Mouse (Mus musculus) liver, embryonic 13.5 days (tissue): ENCODE data around the gene Rpl26. TPM values are rescaled to one million over a fixed set of nuclear protein-coding genes. Genes with fewer than 3 reads are reported as not detected.

Experiments
- ATAC-seq: fragments of 200-750 bp; cut with Nextera tagmentation; 2 replicates; pipeline ENCODE4 v1.8.0; 2017; ENCODE audit warnings: low read depth, mild to moderate bottlenecking, moderate number of reproducible peaks, moderate library complexity
- DNase-seq: peaks from one replicate; pipeline ENCODE4 v3.0.0; 2022
- H3K27ac ChIP-seq: fragments of 300-500 bp; sonication (generic); 2 replicates; pipeline ENCODE4 v1.5.1; 2015; ENCODE audit warnings: moderate library complexity, mild to moderate bottlenecking, inconsistent platforms
- H3K27me3 ChIP-seq: fragments of 300-500 bp; sonication (generic); 2 replicates; pipeline ENCODE4 v1.6.1; 2015; ENCODE audit warnings: mild to moderate bottlenecking, inconsistent platforms
- H3K36me3 ChIP-seq: fragments of 300-500 bp; sonication (generic); 2 replicates; pipeline ENCODE4 v1.6.1; 2015; ENCODE audit warnings: mild to moderate bottlenecking, inconsistent platforms
- H3K4me1 ChIP-seq: fragments of 300-500 bp; sonication (generic); replicated peaks from 2 replicates; pipeline ENCODE4 v1.6.1; 2015; ENCODE audit warnings: inconsistent platforms
- H3K4me2 ChIP-seq: fragments of 300-500 bp; sonication (generic); 2 replicates; pipeline ENCODE4 v1.6.1; 2015; ENCODE audit warnings: inconsistent platforms, mild to moderate bottlenecking, moderate library complexity
- H3K4me3 ChIP-seq: fragments of 300-500 bp; sonication (generic); replicated peaks from 2 replicates; pipeline ENCODE4 v1.5.1; 2015; ENCODE audit warnings: mild to moderate bottlenecking, inconsistent platforms
- H3K9ac ChIP-seq: fragments of 300-500 bp; sonication (generic); 2 replicates; pipeline ENCODE4 v1.6.1; 2015; ENCODE audit warnings: mild to moderate bottlenecking, inconsistent platforms
- H3K9me3 ChIP-seq: fragments of 300-500 bp; sonication (generic); replicated peaks from 2 replicates; pipeline ENCODE4 v1.6.1; 2016; ENCODE audit warnings: inconsistent platforms
- WGBS: fragments of 180-500 bp; shearing (Covaris S2); methylation state at CpG from one replicate; pipeline ENCODE4 v1.1.7; 2015; ENCODE audit not compliant: insufficient replicate concordance; 5-methylcytosine and 5-hydroxymethylcytosine counted together
- polyA plus RNA-seq: library from polyadenylated mRNA; unstranded; fragments of >200 nt; fragmentation: Nextera tagmentation; extraction: Ambion mirVana; gene quantifications from 2 replicates; pipeline ENCODE4 v1.2.1, GENCODE M21; 2015

The Rpl26 gene
- polyA plus RNA-seq, 1 experiment from 2014 or later = 881 TPM

GRCm38 (mm10) chr11:68891823-68892222 lies 9.6 kb upstream of the Rpl26 start:
- H3K36me3 ChIP-seq = no peaks in the 10 kb centered on the region
- DNase-seq = no peak
- no peaks in the 10 kb centered on the region for H3K9me3 ChIP-seq
- H3K9ac ChIP-seq = 0 out of 2 replicates have a peak overlapping the region, but pooled peaks have one; percentile 13
- no peak overlapping the region for H3K4me2 ChIP-seq
- WGBS = 50% methylated on average over 5 of the region's 5 CpGs
- peak overlapping the region; percentile 8; the same call in 1 of the 2 replicates for H3K27ac ChIP-seq
- H3K27me3 ChIP-seq = no peaks in the 10 kb centered on the region
- H3K4me3 ChIP-seq = no peak overlapping the region
- H3K4me1 ChIP-seq = peaks cover 52% of the 10 kb centered on the region
- no peak for ATAC-seq

- H3K4me3 ChIP-seq = no peak overlapping the region
These were observed 9.1 kb upstream of the Rpl26 start for GRCm38 (mm10) chr11:68892233-68892832.

GRCm38 (mm10) chr11:68893911-68894464 lies 7.4 kb upstream of the Rpl26 start:
- 70% methylated on average over 12 of the region's 12 CpGs for WGBS
- H3K9ac ChIP-seq = no peak overlapping the region
- no peak overlapping the region for H3K4me2 ChIP-seq
- DNase-seq = no peak
- no peaks in the 10 kb centered on the region for H3K9me3 ChIP-seq
- H3K4me1 ChIP-seq = peaks cover 72% of the 10 kb centered on the region
- no peak overlapping the region for H3K4me3 ChIP-seq
- ATAC-seq = no peak
- no peak overlapping the region for H3K27ac ChIP-seq
- no peaks in the 10 kb centered on the region for H3K36me3 ChIP-seq
- no peaks in the 10 kb centered on the region for H3K27me3 ChIP-seq

More at GRCm38 (mm10) chr11:68892233-68892832, 9.1 kb upstream of the Rpl26 start:
- H3K4me2 ChIP-seq = peak overlapping the region; percentile 38
- WGBS = 22% methylated on average over 15 of the region's 15 CpGs
- no peaks in the 10 kb centered on the region for H3K9me3 ChIP-seq
- ATAC-seq (no peak), DNase-seq (no peak)
- no peaks in the 10 kb centered on the region for H3K27me3 ChIP-seq
- H3K36me3 ChIP-seq = no peaks in the 10 kb centered on the region
- H3K9ac ChIP-seq = peak overlapping the region; percentile 37
- H3K27ac ChIP-seq = peak overlapping the region; percentile 8; the same call in 1 of the 2 replicates
- peaks cover 57% of the 10 kb centered on the region for H3K4me1 ChIP-seq

GRCm38 (mm10) chr11:68896247-68896646 lies 5.1 kb upstream of the Rpl26 start:
- H3K36me3 ChIP-seq = no peaks in the 10 kb centered on the region
- peaks cover 3% of the 10 kb centered on the region; the same call in 1 of the 2 replicates for H3K27me3 ChIP-seq
- H3K9ac ChIP-seq = no peak overlapping the region
- WGBS = 38% methylated on average over 5 of the region's 5 CpGs
- no peak for DNase-seq
- H3K9me3 ChIP-seq = no peaks in the 10 kb centered on the region
- H3K4me3 ChIP-seq = no peak overlapping the region
- H3K4me1 ChIP-seq = peaks cover 84% of the 10 kb centered on the region
- peak overlapping the region; percentile 90 for H3K27ac ChIP-seq
- peak overlapping the region; percentile 32 for H3K4me2 ChIP-seq
- ATAC-seq = peak; percentile 79

- peaks cover 76% of the 10 kb centered on the region for H3K4me1 ChIP-seq
- DNase-seq = no peak
- peak overlapping the region; percentile 32 for H3K4me2 ChIP-seq
- H3K27me3 ChIP-seq = peaks cover 3% of the 10 kb centered on the region; the same call in 1 of the 2 replicates
- WGBS = 59% methylated on average over 4 of the region's 4 CpGs
- H3K9ac ChIP-seq = no peak overlapping the region
- H3K36me3 ChIP-seq = no peaks in the 10 kb centered on the region
- no peak overlapping the region for H3K4me3 ChIP-seq
- no peak for ATAC-seq
- peak overlapping the region; percentile 90 for H3K27ac ChIP-seq
- no peaks in the 10 kb centered on the region for H3K9me3 ChIP-seq
These were observed 4.3 kb upstream of the Rpl26 start for GRCm38 (mm10) chr11:68897120-68897519.

GRCm38 (mm10) chr11:68897838-68898237 lies 3.5 kb upstream of the Rpl26 start:
- no peak overlapping the region for H3K9ac ChIP-seq
- ATAC-seq = no peak

GRCm38 (mm10) chr11:68898790-68899189 lies 2.6 kb upstream of the Rpl26 start:
- H3K27me3 ChIP-seq = peaks cover 3% of the 10 kb centered on the region; the same call in 1 of the 2 replicates
- peaks cover 15% of the 10 kb centered on the region for H3K36me3 ChIP-seq
- no peaks in the 10 kb centered on the region for H3K9me3 ChIP-seq
- H3K4me3 ChIP-seq = no peak overlapping the region
- DNase-seq (no peak), ATAC-seq (peak; percentile 49)
- H3K27ac ChIP-seq = peak overlapping the region; percentile 67
- 21% methylated on average over 6 of the region's 6 CpGs for WGBS
- H3K4me2 ChIP-seq = peak overlapping the region; percentile 28
- peaks cover 75% of the 10 kb centered on the region for H3K4me1 ChIP-seq
- H3K9ac ChIP-seq = peak overlapping the region; percentile 50; the same call in 1 of the 2 replicates

More at GRCm38 (mm10) chr11:68897838-68898237, 3.5 kb upstream of the Rpl26 start:
- H3K4me3 ChIP-seq = no peak overlapping the region
- peaks cover 75% of the 10 kb centered on the region for H3K4me1 ChIP-seq
- no peak for DNase-seq
- H3K4me2 ChIP-seq = no peak overlapping the region
- WGBS = 55% methylated on average over 6 of the region's 6 CpGs
- H3K27me3 ChIP-seq = peaks cover 3% of the 10 kb centered on the region; the same call in 1 of the 2 replicates
- peaks cover 6% of the 10 kb centered on the region for H3K36me3 ChIP-seq
- no peaks in the 10 kb centered on the region for H3K9me3 ChIP-seq
- H3K27ac ChIP-seq = peak overlapping the region; percentile 90

- Histone ChIP-seq H3K4me2 (no peak overlapping the region), H3K36me3 (peaks cover 25% of the 10 kb centered on the region), H3K4me1 (peaks cover 76% of the 10 kb centered on the region), H3K9ac (no peak overlapping the region; the same call in 1 of the 2 replicates), H3K27me3 (peaks cover 3% of the 10 kb centered on the region; the same call in 1 of the 2 replicates), H3K27ac (no peak overlapping the region), H3K4me3 (no peak overlapping the region), H3K9me3 (no peaks in the 10 kb centered on the region)
- DNase-seq = no peak
- no peak for ATAC-seq
- 73% methylated on average over 8 of the region's 8 CpGs for WGBS
These were observed 1.6 kb upstream of the Rpl26 start for GRCm38 (mm10) chr11:68899815-68900214.

GRCm38 (mm10) chr11:68900519-68901350 lies 648 bp upstream of the Rpl26 start:
- ATAC-seq (peak; percentile 17), DNase-seq (no peak)
- Histone ChIP-seq H3K27me3 (peaks cover 3% of the 10 kb centered on the region; the same call in 1 of the 2 replicates), H3K27ac (peak overlapping the region; percentile 66), H3K4me3 (peak overlapping the region; percentile 95), H3K9ac (peak overlapping the region; percentile 71), H3K9me3 (no peaks in the 10 kb centered on the region), H3K4me2 (peak overlapping the region; percentile 82), H3K36me3 (peaks cover 35% of the 10 kb centered on the region), H3K4me1 (peaks cover 72% of the 10 kb centered on the region)
- 32% methylated on average over 31 of the region's 31 CpGs for WGBS

GRCm38 (mm10) chr11:68902047-68902364 lies 623 bp downstream of the Rpl26 start:
- Histone ChIP-seq H3K9me3 (no peaks in the 10 kb centered on the region), H3K36me3 (peaks cover 47% of the 10 kb centered on the region), H3K4me2 (peak overlapping the region; percentile 82), H3K27ac (peak overlapping the region; percentile 87), H3K4me1 (peaks cover 61% of the 10 kb centered on the region), H3K27me3 (peaks cover 3% of the 10 kb centered on the region; the same call in 1 of the 2 replicates), H3K4me3 (peak overlapping the region; percentile 95), H3K9ac (peak overlapping the region; percentile 97)
- no peak for ATAC-seq
- WGBS = under 1% methylated on average over 10 of the region's 10 CpGs
- DNase-seq = no peak

GRCm38 (mm10) chr11:68902367-68902766 lies 984 bp downstream of the Rpl26 start:
- peak overlapping the region; percentile 82 for H3K4me2 ChIP-seq
- H3K4me1 ChIP-seq = peaks cover 58% of the 10 kb centered on the region
- peaks cover 3% of the 10 kb centered on the region; the same call in 1 of the 2 replicates for H3K27me3 ChIP-seq
- DNase-seq (no peak), ATAC-seq (no peak)
- H3K9ac ChIP-seq = peak overlapping the region; percentile 97
- H3K4me3 ChIP-seq = peak overlapping the region; percentile 95
- no peaks in the 10 kb centered on the region for H3K9me3 ChIP-seq
- H3K36me3 ChIP-seq = peaks cover 47% of the 10 kb centered on the region
- WGBS = under 1% methylated on average over 11 of the region's 11 CpGs
- H3K27ac ChIP-seq = peak overlapping the region; percentile 87
